Mouse (Mus musculus) embryonic facial prominence, embryonic 14.5 days (tissue): ENCODE results near the gene Dysf. TPM values are rescaled to one million over a fixed set of nuclear protein-coding genes. Genes with fewer than 3 reads are reported as not detected.

Experiments used
- ATAC-seq: fragments of 200-750 bp; cut with Nextera tagmentation; 2 replicates; pipeline ENCODE4 v1.8.0; 2017; ENCODE audit warnings: low read depth, moderate number of reproducible peaks, moderate TSS enrichment
- DNase-seq: peaks from one replicate; pipeline ENCODE4 v3.0.0-alpha.2; 2015; ENCODE audit warnings: low spot score
- H3K27ac ChIP-seq: fragments of 300-500 bp; sonication (generic); replicated peaks from 2 replicates; pipeline ENCODE4 v1.5.1; 2014; ENCODE audit warnings: low read depth, mild to moderate bottlenecking, low read length, moderate library complexity
- H3K27me3 ChIP-seq: fragments of 300-500 bp; sonication (generic); replicated peaks from 2 replicates; pipeline ENCODE4 v1.6.1; 2014; ENCODE audit warnings: low read length; ENCODE audit not compliant: control insufficient read depth, insufficient read depth
- H3K36me3 ChIP-seq: fragments of 300-500 bp; sonication (generic); 2 replicates; pipeline ENCODE4 v1.6.1; 2014; ENCODE audit warnings: low read length, mixed read lengths; ENCODE audit not compliant: control insufficient read depth, insufficient read depth
- H3K4me1 ChIP-seq: fragments of 300-500 bp; sonication (generic); 2 replicates; pipeline ENCODE4 v1.6.1; 2014; ENCODE audit warnings: antibody characterized with exemption, low read length; ENCODE audit not compliant: control insufficient read depth, insufficient read depth
- H3K4me2 ChIP-seq: fragments of 300-500 bp; sonication (generic); 2 replicates; pipeline ENCODE4 v1.6.1; 2014; ENCODE audit warnings: low read depth, mild to moderate bottlenecking, low read length, moderate library complexity, mixed read lengths
- H3K4me3 ChIP-seq: fragments of 300-500 bp; sonication (generic); 2 replicates; pipeline ENCODE4 v1.5.1; 2014; ENCODE audit warnings: low read depth, mild to moderate bottlenecking, low read length
- H3K9ac ChIP-seq: fragments of 300-500 bp; sonication (generic); 2 replicates; pipeline ENCODE4 v1.6.1; 2014; ENCODE audit warnings: low read depth, mild to moderate bottlenecking, low read length, moderate library complexity, mixed read lengths
- H3K9me3 ChIP-seq: fragments of 300-500 bp; sonication (generic); 2 replicates; pipeline ENCODE4 v1.6.1; 2016; ENCODE audit warnings: low read length; ENCODE audit not compliant: control insufficient read depth
- WGBS: fragments of 180-500 bp; shearing (Covaris S2); extraction: QIAGEN DNeasy Blood & Tissue Kit; methylation state at CpG from one replicate; pipeline ENCODE4 v1.1.7; 2014; 5-methylcytosine and 5-hydroxymethylcytosine counted together
- polyA plus RNA-seq: library from polyadenylated mRNA; unstranded; fragments of >200 nt; fragmentation: Nextera tagmentation; extraction: Ambion mirVana; gene quantifications from 2 replicates; pipeline ENCODE4 v1.2.1, GENCODE M21; 2014

Dysf gene
- polyA plus RNA-seq, 1 experiment from 2014 or later: 17.0 TPM

GRCm38 (mm10) chr6:84057216-84057615 lies 48.8 kb downstream of the Dysf start:
- Histone ChIP-seq H3K4me3 (no peak overlapping the region), H3K9ac (no peak overlapping the region), H3K36me3 (no peaks in the 10 kb centered on the region), H3K4me2 (no peak overlapping the region), H3K27ac (no peak overlapping the region), H3K9me3 (no peaks in the 10 kb centered on the region), H3K27me3 (no peaks in the 10 kb centered on the region), H3K4me1 (no peaks in the 10 kb centered on the region)
- DNase-seq: no peak
- no peak for ATAC-seq
- WGBS: 81% methylated on average over 8 of the region's 8 CpGs

- 63% methylated on average over 5 of the region's 5 CpGs for WGBS
- H3K36me3 ChIP-seq: no peaks in the 10 kb centered on the region
- H3K4me1 ChIP-seq: no peaks in the 10 kb centered on the region
- no peak overlapping the region for H3K4me2 ChIP-seq
- no peak overlapping the region for H3K27ac ChIP-seq
- H3K27me3 ChIP-seq: no peaks in the 10 kb centered on the region
- ATAC-seq (no peak; the same call in 1 of the 2 replicates), DNase-seq (peak; percentile 38)
- H3K9ac ChIP-seq: no peak overlapping the region
- H3K4me3 ChIP-seq: no peak overlapping the region
- no peaks in the 10 kb centered on the region for H3K9me3 ChIP-seq
These were observed 50.3 kb downstream of the Dysf start for GRCm38 (mm10) chr6:84058671-84059141.

- no peaks in the 10 kb centered on the region for H3K9me3 ChIP-seq
- WGBS: 40% methylated on average over 4 of the region's 4 CpGs
- ATAC-seq (no peak), DNase-seq (no peak)
- H3K27ac ChIP-seq: no peak overlapping the region
- H3K4me1 ChIP-seq: no peaks in the 10 kb centered on the region
- H3K4me2 ChIP-seq: no peak overlapping the region
- H3K9ac ChIP-seq: no peak overlapping the region; the same call in 1 of the 2 replicates
- H3K4me3 ChIP-seq: no peak overlapping the region
- H3K36me3 ChIP-seq: no peaks in the 10 kb centered on the region
- H3K27me3 ChIP-seq: no peaks in the 10 kb centered on the region
These were observed 51.5 kb downstream of the Dysf start for GRCm38 (mm10) chr6:84059771-84060414.

- DNase-seq (peak; percentile 74), ATAC-seq (0 out of 2 replicates have a peak, but pooled peaks have one; percentile 55)
- Histone ChIP-seq H3K36me3 (no peaks in the 10 kb centered on the region), H3K4me3 (no peak overlapping the region), H3K9me3 (no peaks in the 10 kb centered on the region), H3K4me2 (no peak overlapping the region), H3K27ac (no peak overlapping the region), H3K4me1 (no peaks in the 10 kb centered on the region), H3K27me3 (no peaks in the 10 kb centered on the region), H3K9ac (no peak overlapping the region)
- 7% methylated on average over 5 of the region's 5 CpGs for WGBS
These were observed 52.9 kb downstream of the Dysf start for GRCm38 (mm10) chr6:84061328-84061727.

- Histone ChIP-seq H3K4me1 (no peaks in the 10 kb centered on the region), H3K36me3 (no peaks in the 10 kb centered on the region), H3K4me3 (no peak overlapping the region), H3K9me3 (no peaks in the 10 kb centered on the region), H3K27me3 (no peaks in the 10 kb centered on the region), H3K4me2 (no peak overlapping the region), H3K27ac (no peak overlapping the region), H3K9ac (no peak overlapping the region)
- WGBS: 62% methylated on average over 5 of the region's 5 CpGs
- no peak for DNase-seq
- ATAC-seq: no peak
These were observed 54.2 kb downstream of the Dysf start for GRCm38 (mm10) chr6:84062541-84062940.

- ATAC-seq: no peak
- H3K4me2 ChIP-seq: no peak overlapping the region
- no peak overlapping the region for H3K27ac ChIP-seq
- no peaks in the 10 kb centered on the region for H3K27me3 ChIP-seq
- 77% methylated on average over 5 of the region's 5 CpGs for WGBS
- H3K4me1 ChIP-seq: no peaks in the 10 kb centered on the region
- H3K9ac ChIP-seq: no peak overlapping the region
- no peak for DNase-seq
- H3K36me3 ChIP-seq: no peaks in the 10 kb centered on the region
- no peaks in the 10 kb centered on the region for H3K9me3 ChIP-seq
- no peak overlapping the region for H3K4me3 ChIP-seq
These were observed 59.8 kb downstream of the Dysf start for GRCm38 (mm10) chr6:84068236-84068635.

GRCm38 (mm10) chr6:84070251-84070650 lies 61.9 kb downstream of the Dysf start:
- 80% methylated on average over 6 of the region's 6 CpGs for WGBS
- no peaks in the 10 kb centered on the region for H3K27me3 ChIP-seq
- no peaks in the 10 kb centered on the region for H3K9me3 ChIP-seq
- DNase-seq (no peak), ATAC-seq (no peak)
- no peak overlapping the region for H3K4me2 ChIP-seq
- no peak overlapping the region for H3K9ac ChIP-seq
- no peak overlapping the region for H3K4me3 ChIP-seq
- no peaks in the 10 kb centered on the region for H3K4me1 ChIP-seq
- no peaks in the 10 kb centered on the region for H3K36me3 ChIP-seq
- no peak overlapping the region for H3K27ac ChIP-seq

GRCm38 (mm10) chr6:84072574-84072973 lies 64.2 kb downstream of the Dysf start:
- H3K9ac ChIP-seq: no peak overlapping the region
- no peak overlapping the region for H3K4me2 ChIP-seq
- H3K9me3 ChIP-seq: no peaks in the 10 kb centered on the region
- WGBS: 50% methylated on average over 9 of the region's 9 CpGs
- H3K4me1 ChIP-seq: no peaks in the 10 kb centered on the region
- H3K27me3 ChIP-seq: no peaks in the 10 kb centered on the region
- H3K27ac ChIP-seq: no peak overlapping the region
- no peak overlapping the region for H3K4me3 ChIP-seq
- DNase-seq (no peak), ATAC-seq (no peak)
- H3K36me3 ChIP-seq: no peaks in the 10 kb centered on the region

- H3K27me3 ChIP-seq: no peaks in the 10 kb centered on the region
- H3K9ac ChIP-seq: no peak overlapping the region
- no peak overlapping the region for H3K4me3 ChIP-seq
- H3K9me3 ChIP-seq: no peaks in the 10 kb centered on the region
- ATAC-seq (peak; percentile 75; the same call in 1 of the 2 replicates), DNase-seq (no peak)
- H3K4me2 ChIP-seq: no peak overlapping the region
- H3K4me1 ChIP-seq: no peaks in the 10 kb centered on the region
- 35% methylated on average over 1 of the region's 1 CpGs for WGBS
- no peaks in the 10 kb centered on the region for H3K36me3 ChIP-seq
- H3K27ac ChIP-seq: no peak overlapping the region
These were observed 69.8 kb downstream of the Dysf start for GRCm38 (mm10) chr6:84078172-84078571.
